Mouse (Mus musculus): Measurements from ENCODE around the gene Erich2.

DNA sequence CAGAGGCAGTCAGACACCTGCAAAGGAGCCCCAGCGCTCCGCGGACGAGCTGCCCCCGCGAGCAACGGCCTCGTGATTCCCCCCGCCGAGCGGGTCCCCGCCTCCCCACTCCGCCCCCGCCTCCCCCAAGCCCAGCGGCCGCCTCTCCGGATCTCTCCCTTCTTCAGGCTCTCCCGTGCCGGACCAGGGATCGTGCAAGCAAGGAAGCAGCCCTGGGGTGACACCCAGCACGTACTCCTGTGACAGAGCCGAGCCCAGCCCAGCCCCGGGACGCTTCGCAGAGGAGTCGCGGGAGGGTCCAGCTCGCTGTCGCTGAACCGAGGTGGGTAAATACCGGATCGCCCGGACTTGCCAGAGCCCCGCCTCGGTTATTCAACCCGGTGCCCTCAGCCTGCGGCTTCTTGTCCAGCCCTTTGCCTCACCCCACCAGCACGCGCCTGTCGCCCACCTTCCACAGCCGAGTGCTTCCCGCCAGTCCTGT is 53.4 kb downstream of the Erich2 start:
- TF ChIP-seq MAFK (IDR thresholded peaks at IDR 0.05; ENCODE audit: borderline replicate concordance, low read depth, low read length) (no peak), BHLHE40 (IDR thresholded peaks at IDR 0.05; ENCODE audit: borderline replicate concordance, low read depth, low read length) (no peak), CTCF (IDR thresholded peaks at IDR 0.05 in 2 of 3, conservative IDR thresholded peaks at IDR 0.05 in 1 of 3; ENCODE audit: control insufficient read depth in 1 of 3, insufficient read depth in 1 of 3, low read depth in 2 of 3, low read length in 3 of 3, poor library complexity in 1 of 3, severe bottlenecking in 1 of 3) (no peak), HCFC1 (IDR thresholded peaks at IDR 0.05; ENCODE audit: low read depth, low read length) (no peak), E2F4 (IDR thresholded peaks at IDR 0.05; ENCODE audit: borderline replicate concordance, low read depth, low read length) (no peak), MYB (IDR thresholded peaks at IDR 0.05; ENCODE audit: low read depth, low read length) (no peak), GATA1 (IDR thresholded peaks at IDR 0.05; ENCODE audit: low read depth, low read length) (no peak), POLR2A (IDR thresholded peaks at IDR 0.05; ENCODE audit: control insufficient read depth in 1 of 2, insufficient read depth in 1 of 2, low read depth in 1 of 2, low read length in 2 of 2, poor library complexity in 1 of 2) (no peak)
